Mouse (Mus musculus): ENCODE results near the gene Mllt3. TPM values are rescaled to one million over a fixed set of nuclear protein-coding genes. Genes with fewer than 3 reads are reported as not detected.

The Mllt3 gene
- total RNA-seq, 4 experiments from 2014 or later: 152 to 188 (median 173) TPM

DNA sequence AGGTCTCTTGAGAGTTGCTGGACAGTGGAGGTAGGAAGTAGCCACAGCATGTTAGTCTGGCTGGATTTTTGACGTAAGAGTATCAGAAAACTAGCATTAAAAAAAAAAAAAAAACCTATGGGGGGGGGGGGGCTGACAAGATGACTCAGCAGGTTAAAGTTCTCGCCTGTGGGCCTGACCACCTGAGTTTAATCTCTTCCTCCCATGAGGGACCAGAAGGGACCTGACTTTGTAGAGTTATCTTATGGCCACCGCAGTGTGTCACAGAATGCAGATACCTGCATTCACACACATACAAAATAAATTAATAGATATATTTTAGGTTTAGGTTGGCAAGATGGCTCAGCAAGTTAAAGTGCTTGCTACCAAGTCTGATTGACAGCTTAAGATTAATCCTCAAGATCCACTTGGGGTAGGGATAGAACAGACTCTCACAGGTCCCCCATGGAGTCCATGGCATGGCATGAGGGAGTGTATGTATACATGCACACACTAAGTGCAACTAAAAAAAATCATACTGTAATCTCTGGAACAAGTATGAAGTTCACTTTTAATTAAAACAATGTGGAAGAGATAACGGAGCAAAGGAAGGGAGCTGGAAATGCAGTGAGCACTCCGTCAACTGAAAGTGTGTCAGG is 203.6 kb downstream of the Mllt3 start:
- DNase-seq (ENCODE audit: low spot score in 2 of 2): no peak

DNA sequence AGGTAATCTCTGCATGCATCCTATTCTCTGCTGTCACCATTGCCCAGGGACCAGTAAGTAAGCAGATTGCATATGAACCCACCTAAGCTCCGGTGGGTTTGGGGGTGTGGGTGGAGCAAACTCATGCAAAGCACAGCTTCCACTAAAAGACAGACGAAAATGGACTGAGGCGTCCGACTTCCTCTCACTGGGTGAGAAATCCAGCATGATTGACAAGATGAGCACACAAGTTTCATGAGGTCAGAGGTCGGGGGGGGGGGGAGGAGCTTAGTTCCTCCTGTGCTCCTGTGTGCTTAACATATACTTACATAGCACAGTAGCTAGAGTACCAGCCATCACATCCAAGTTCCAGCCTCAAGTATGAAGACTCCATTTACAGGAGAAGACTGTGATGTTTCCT is 206.8 kb downstream of the Mllt3 start:
- DNase-seq (ENCODE audit: low spot score in 2 of 2): no peak

DNA sequence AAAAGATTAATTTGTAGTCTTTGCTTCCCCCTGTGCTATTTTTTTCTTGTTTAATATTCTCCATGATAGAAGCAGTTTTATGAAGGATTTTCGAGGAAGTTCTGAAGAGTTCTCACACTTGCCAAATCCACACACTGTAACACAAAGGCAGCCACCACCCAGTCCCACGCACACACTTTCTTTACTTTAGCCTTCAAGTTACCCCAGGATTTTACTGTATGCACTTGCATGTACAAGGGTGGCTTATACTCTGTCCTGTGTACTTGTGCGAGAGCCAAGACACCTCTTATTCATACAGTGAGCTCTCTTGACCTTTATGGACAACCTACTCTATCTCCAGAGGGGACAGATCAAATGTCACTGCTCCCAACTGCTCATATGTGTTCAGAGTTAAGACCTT is 209.5 kb downstream of the Mllt3 start:
- no peak for DNase-seq (ENCODE audit: low spot score in 2 of 2)

DNA sequence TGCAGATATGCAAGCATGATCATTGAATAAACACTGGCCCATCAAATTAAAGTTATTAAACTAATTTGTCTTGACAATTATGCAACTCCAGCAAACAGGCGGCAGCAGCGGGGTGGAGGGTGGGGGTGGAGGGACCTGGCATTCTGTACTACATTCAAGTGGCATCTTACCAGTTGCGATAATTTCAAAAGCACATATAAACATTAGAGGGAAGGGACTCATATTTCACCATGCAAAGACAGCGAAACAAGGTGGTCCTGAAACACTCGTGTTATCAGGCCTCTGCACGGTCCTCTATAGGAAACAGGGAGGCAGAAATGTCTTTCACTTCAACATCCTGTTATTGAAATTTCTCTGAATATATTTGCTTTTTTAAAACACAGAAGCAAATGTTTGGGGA is 210.0 kb downstream of the Mllt3 start:
- no peak for DNase-seq (ENCODE audit: low spot score in 2 of 2)

DNA sequence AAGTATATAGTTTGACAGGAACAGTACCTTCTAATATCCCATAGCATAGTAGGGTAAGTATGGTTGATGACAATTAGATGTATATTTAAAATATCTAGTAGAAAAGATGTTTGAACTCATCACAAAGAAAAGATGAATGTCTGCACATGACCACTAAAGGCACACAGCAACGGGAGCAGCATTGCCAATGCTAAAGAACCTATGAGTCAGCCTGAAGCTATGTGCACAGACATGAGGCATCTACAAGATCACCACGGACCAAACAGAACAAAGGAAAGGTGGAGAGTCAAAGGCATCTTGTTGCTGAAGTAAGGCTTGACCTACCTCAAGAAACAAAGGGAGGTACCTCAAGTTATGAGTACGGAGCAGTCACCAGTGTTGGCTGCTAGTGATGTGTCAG is 212.3 kb downstream of the Mllt3 start:
- DNase-seq (ENCODE audit: low spot score in 2 of 2): no peak

DNA sequence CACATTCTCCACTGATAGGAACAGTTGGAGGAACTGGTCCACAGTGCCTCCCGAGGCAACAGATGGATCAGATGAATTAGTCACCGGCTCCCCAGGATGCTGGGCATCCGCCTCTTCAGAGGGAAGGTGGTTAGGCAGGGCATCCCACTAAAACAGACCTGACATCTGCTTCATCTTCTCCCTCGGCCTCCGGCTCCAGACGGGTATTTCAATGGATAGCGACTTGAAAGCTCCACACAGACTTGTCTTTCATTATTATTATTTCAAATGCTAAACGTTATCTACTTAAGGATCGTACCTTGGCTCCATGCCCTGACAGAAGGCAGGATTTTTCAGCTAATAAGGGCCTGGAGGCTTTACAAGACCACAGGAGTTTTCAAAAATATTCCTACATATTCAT is 214.0 kb downstream of the Mllt3 start:
- DNase-seq (ENCODE audit: low spot score in 2 of 2): no peak

DNA sequence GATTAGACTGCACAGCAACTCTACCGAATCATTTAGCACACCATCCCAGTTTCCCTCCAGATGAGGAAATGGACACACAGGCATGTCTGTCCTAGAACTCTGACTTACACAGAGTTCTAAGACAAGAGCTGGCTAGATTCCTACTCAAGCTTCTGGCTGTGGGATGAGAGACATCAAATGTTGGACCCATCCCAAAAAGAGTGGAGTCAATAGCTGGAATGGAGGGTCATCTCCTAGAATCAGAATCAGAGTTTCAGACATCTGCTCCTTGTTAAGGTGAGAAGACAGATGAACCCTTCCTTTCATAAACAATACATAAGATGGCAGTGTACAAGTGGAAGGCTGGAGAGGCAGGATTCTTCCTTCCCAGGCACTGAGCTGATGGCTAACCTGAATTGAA is 214.9 kb downstream of the Mllt3 start:
- no peak for DNase-seq (ENCODE audit: low spot score in 2 of 2)

DNA sequence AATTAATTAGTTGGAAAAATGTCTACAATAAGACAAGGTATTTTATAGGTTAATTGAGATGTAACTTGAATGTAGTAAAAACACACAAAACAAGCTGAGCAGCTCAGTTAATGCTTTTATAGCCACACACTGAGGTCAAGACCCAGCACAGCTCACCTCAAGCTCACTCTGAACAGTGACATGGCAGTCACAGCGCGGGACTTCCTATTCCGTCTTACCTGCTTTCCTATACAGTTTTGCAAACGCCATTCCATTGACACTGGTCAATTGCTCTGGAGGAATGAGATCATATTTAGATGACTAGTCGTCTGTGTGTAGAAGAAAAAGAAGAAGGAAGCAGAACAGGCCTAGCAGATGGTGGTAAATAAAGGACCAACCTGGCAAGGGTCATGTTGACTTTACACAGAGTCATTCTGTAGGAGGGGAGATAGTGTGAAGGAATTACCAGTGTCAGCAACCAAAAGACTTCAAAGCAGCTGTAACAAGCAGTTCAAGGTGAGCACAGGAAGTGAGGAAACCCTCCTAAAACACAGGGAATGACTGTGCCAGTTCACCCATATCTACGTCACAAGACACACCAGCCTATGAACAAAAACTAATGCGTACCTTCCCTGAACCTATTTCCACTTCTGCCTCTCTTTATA is 217.6 kb downstream of the Mllt3 start:
- no peak for DNase-seq (ENCODE audit: low spot score in 2 of 2)

DNA sequence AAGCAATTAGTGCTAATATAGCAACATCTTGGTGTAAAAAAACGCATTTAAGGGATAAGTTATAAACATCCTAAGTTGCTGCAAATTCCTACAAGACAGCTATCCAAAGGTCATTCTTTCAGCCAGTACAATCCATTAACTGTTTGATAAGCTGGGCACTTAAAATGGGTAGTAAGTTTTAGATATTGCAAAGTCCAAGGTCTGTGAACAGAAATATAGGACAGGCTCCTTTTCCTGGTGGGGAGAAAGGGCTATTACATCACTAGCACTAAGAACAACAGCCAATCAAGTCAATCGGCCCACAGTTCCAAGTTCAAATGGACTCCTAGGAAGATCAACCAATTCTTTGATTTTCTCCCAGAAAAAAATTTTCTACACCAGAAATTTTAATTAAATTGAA is 221.3 kb downstream of the Mllt3 start:
- no peak for DNase-seq (ENCODE audit: low spot score in 2 of 2)

DNA sequence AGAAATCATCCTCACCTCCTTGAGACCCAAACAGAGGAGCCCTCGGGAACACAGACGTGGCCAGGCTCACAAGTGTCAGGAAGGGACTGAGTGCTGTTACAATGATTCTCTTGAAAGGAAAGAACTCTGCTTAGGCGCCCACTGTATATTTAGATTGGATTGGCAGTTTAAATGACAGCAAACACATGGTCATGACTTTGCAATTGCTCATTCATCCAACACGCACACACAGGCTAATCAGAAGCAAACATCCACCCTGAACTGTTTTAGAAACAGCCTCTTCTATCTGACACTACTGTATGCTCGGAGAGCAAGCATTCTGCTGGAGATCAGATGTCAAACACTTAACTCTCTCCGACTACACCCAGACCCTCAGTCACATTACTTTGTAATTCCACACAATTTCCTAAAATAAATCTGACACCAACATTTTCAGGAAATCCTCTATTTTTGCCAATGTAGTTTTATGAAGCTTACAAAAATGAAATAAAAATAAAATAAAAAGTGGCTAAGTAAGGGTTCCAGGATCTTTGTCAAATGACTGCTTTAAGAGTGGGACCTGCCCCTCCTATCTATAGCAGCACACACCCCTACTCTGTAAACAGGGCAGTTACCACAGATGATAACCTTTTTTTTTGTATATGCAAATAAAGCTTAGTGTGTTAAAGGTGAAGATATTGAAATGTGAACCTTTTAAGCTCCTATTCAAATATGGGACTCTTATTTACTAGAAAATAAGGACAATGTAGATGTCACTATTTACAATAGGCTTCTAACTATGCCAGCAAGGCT is 226.8 kb downstream of the Mllt3 start:
- peak in 1 of 2 experiments; percentile 4 for DNase-seq (ENCODE audit: low spot score in 2 of 2)

DNA sequence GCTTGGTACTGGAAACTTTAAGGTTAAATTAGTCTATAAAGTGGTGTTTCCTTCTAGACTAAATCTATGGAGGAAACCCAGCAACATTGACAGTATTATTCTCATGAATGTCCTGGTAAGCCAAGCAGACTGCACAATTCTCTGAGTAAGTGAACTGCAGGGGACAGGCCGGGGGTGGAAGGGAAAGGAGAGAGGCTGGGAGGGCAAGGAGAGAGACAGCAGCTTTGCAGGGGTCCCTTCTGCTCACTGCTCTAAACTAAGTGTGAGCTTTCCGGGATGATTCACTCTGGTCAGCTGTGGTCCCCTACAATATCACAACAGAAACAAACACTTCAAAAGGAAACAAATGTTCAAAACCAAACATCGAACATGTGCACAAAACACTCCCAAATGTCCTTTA is 228.6 kb downstream of the Mllt3 start:
- no peak for DNase-seq (ENCODE audit: low spot score in 2 of 2)

DNA sequence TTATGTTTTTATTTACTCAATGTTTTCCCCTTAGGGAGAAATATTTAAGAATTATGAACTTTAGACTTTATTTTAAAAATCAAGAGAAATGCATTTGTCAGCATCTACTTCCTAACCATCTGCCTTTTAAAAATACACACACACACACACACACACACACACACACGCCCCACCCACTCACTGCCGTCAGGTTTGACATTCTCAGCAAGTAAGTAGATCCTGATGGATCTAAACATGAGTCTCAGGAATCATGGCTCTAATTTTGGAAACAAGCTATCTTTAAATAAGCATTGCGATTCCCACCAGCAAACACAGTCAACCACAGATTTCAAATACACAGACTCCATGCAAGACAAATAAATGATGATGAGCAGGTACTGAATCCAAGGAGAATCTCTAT is 229.9 kb downstream of the Mllt3 start:
- DNase-seq (ENCODE audit: low spot score in 2 of 2): peak; percentile 16 to 57

DNA sequence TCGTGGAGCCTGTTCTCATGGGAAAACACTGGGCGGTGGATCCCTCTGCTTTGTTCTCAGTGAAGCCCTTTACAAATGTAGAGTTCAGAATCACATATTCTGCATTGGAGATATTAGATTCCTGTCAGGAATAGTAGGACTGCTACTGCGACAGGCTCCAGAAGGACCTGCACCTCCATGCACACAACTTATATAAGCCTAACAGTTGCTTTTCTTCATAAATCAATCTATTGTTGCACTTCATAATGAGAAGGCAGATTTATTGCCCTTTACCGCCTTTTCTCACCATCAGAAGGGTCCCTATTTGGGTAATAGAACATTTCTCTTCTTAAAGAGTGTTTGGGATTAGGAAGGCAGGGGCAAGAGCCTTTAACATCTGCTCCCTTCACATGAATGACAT is 231.0 kb downstream of the Mllt3 start:
- no peak for DNase-seq (ENCODE audit: low spot score in 2 of 2)

DNA sequence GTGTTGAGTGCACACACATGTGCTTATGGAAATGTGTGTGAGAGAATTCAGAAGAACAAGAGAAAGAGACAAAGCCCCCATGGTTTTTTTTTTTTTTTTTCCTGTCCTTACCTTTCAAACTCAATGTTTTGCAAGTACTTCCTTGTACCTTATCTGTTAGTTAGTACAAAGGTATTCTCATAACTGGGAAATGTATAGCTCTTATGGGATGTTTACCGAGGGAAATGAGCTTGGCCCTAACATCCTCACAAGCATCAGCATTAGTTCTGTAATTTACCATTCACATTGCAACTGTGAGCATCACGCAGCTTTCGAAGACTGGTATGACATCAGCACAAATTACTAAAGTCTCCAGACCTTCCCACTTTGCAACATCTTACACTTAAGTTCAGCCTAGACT is 231.8 kb downstream of the Mllt3 start:
- no peak for DNase-seq (ENCODE audit: low spot score in 2 of 2)

DNA sequence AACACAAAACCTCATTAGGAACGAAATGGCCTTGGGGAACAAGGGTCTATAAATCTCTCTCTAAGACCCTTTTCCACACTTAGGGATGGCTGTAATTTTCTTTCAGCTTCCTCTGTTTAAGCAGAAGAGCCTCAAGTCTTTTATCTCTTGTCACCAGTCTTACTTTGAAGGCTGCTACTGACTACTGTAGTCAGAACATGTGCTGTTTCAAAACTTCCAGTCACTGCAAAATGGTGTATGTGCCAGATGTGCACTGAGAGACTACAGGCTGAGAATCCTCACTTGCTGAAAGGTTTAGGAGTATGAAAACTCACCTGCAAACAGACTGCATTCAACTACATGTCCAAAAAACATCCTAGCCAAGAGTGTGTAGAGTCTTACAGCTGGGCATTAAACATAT is 232.9 kb downstream of the Mllt3 start:
- DNase-seq (ENCODE audit: low spot score in 2 of 2): no peak

DNA sequence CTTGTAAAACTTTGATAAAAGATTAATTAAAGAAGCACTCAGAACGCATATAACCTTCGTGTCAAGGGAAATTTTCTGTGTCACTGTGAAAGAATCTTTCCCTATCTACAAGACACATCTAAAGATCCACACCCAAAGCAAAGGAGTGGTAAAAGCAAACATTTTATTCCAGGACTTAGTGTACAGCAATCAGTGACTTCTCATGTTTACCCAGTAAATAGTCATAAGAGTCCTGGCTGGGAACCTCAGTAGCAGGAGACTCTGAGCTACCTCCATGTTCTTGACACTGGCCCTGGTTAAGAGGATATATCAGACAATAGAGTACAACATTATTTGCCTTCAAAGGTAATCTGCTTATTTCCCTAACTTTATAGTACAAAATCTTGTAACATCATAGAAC is 233.7 kb downstream of the Mllt3 start:
- DNase-seq (ENCODE audit: low spot score in 2 of 2): no peak

DNA sequence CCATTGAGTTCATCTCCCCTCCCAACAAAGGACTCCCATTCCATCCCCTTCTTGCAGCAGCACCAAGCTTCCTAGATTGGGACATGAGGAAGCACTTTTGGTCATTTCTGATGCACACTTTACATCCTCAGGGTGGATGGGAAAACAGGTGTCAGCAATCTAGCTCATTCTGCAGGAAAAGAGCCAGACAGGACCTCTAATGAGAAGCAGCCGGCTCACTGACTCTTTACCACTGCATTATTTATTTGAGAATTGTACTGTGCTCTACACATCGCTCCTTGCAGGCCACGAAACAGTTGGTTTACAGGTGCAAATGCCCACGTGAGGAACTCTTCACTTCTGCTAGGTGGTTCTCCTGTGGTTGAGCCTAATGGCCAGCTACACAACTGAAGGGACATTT is 237.9 kb downstream of the Mllt3 start:
- no peak for DNase-seq (ENCODE audit: low spot score in 2 of 2)

DNA sequence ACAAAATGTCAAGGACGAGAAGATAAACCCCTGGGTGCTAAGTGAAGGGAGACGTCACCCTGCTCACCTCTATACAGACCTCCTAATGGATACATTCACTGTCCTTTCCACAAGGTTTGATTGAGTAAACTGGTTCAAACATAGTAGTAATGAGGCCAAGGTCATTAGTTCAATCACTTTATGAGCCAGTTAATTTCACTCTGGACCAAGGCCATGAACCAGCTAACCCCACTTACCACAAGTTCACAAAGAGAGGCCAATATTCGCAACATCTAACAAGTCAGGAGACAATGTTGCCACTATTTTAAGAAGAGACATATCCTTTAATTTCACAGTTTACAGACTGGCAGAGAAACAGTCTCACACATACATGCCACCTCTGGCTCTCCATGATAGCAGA is 238.9 kb downstream of the Mllt3 start:
- no peak for DNase-seq (ENCODE audit: low spot score in 2 of 2)

DNA sequence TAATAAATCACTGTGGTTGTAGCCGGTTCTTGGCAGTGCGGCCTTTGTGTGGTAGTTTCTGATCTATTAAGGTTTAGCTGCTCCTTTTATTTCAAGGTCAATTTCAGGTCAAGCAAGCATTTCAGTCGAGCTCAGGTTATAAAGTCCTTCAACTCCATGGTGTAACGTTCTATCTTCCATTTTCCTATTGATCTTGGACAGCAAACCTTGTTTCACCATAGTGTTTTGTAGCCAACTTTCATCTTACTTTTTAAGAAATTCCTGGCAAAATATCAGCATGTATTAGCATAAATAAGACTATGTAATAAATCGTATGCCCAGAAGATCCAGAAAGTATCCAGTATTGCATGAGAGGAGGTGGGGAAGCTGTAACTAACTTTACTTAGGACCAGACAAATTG is 240.7 kb downstream of the Mllt3 start:
- no peak for DNase-seq (ENCODE audit: low spot score in 2 of 2)

DNA sequence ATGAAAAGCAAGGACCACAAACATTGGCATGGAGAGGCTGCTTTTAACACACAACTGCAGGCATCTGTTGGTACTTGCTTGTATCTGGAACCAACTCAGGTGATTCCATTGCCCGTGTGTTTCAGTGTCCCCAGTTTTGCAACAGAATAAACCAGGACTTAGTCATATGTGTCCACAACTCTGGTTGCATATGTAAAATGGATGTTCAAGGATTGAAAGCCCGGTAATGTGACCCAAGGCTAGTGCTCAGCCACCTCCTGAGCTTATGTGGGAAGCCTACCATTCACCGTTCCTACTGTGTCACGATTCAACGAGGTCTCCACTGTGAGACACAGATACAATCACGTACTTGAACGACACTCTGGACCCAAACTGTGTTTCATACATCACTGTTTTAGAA is 243.7 kb downstream of the Mllt3 start:
- DNase-seq (ENCODE audit: low spot score in 2 of 2): no peak

DNA sequence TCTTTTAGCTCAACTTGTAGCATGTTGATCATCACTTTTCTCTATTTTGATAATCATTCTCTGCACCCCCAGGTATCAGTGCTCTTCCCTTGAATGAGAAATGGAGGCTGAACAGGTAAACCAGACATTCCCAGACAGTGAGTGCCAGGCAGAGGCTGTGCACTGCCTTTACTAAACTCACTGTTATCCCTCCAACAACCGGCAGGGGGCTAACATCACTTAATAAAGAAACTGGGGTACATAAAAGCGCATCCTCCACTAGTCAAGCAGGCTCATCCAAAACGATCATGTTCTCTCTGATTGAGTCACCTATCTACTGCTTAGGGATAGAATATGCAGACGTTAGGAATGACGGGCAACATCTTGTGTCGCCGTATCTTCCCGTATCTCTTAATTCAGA is 244.5 kb downstream of the Mllt3 start:
- peak in 1 of 2 experiments; percentile 12 for DNase-seq (ENCODE audit: low spot score in 2 of 2)

DNA sequence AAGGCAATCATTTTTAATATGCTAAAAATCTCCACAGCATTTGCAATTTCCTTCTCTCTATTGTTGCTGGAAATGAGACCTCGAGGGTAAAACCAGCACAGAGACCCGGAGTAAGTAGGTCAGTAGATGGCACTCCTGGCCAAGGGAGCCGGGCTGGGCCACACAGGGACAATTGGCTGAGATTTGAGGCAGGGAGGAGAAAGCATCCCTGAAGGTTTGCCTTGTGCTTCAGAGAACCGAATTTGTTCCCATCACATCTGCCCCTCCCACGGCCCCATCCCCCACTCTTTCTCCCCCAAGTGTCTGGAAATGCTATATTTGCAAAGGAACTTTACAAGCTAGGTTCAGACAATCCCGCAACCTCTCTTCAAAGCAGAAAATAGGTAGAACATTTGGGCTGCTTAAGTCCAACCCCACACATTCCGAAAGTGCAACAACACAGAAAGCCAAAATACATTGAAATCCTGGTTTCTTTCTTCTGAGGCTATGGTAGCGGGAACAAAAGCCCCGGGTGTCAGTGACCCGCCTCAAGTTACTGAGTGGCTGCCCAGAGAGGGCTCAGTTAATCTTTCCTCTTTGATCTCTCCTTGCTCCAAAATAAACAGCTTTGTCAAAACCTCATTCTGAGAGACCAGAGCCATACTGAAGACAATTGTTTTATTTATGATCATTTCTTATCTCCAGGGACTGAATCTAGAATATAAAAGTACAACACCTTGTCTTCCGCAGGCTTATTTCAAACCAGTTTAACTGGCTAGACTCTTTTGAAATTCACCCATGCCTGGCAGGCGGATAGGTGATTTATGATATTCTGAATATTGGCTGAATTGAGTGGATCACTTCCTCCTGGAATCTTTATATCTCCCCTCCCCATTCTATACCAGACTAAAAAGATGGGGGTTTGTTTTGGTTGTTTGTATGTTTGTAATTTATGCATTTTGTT is 247.8 kb downstream of the Mllt3 start:
- no peak for DNase-seq (ENCODE audit: low spot score in 2 of 2)

Data from gastrocnemius, adult 8-10 months (tissue).